ENCODE assay signal across 27 mouse cellular contexts in the genomic region with DNA sequence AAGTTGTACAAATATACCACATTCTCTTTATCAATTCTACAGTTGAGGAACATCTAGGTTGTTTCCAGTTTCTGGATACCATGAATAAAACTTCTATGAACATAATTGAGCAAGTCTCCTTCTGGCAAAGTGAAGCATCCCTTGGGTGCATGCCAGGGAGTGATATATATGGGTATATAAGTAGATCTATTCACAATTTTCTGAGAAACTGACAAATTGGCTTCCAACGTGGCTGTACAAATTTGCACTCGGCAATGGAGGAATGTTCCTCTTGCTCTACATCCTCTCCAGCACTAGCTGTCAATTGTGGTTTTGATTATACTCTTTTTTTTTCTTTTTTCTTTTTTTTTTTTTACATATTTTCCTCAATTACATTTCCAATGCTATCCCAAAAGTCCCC.
DNase-seq lines count a peak whose midpoint lies in the region; ATAC-seq and TF ChIP-seq lines count a peak whose summit lies in the region.
"Had no signal": no experiment of that assay in that cellular context is flagged by ENCODE, and none has a peak within 500 bp of the region (broad histone marks: within the 10 kb centered on the region; RNA-seq: fewer than 3 reads in every experiment).

No protein-coding gene starts in this region.

- no peak overlapping the region for H3K9ac ChIP-seq in forebrain, postnatal 0 days
- H3K9ac ChIP-seq in forebrain, embryonic 16.5 days (replicated peaks; ENCODE audit: low read depth, low read length): no peak overlapping the region
- H3K9ac ChIP-seq in midbrain, embryonic 11.5 days (ENCODE audit: low read length): no peak overlapping the region
- no peak overlapping the region for H3K9ac ChIP-seq in midbrain, embryonic 13.5 days (replicated peaks)
- H3K9ac ChIP-seq: forebrain, embryonic 13.5 days; heart, embryonic 12.5 days; heart, embryonic 15.5 days; hindbrain, embryonic 13.5 days had no signal

- no peaks in the 10 kb centered on the region for H3K27me3 ChIP-seq in forebrain, postnatal 0 days (ENCODE audit: insufficient read depth, low read length)
- H3K27me3 ChIP-seq in forebrain, embryonic 16.5 days (replicated peaks; ENCODE audit: control insufficient read depth, insufficient read depth, low read length): no peaks in the 10 kb centered on the region
- H3K27me3 ChIP-seq in midbrain, embryonic 11.5 days (ENCODE audit: control insufficient read depth, insufficient read depth, low read length): no peaks in the 10 kb centered on the region
- no peaks in the 10 kb centered on the region for H3K27me3 ChIP-seq in midbrain, embryonic 13.5 days
- H3K27me3 ChIP-seq: forebrain, embryonic 13.5 days; heart, embryonic 12.5 days; heart, embryonic 15.5 days; hindbrain, embryonic 13.5 days; Patski had no signal

- H3K4me1 ChIP-seq in forebrain, postnatal 0 days (ENCODE audit: insufficient read depth): no peaks in the 10 kb centered on the region
- no peaks in the 10 kb centered on the region for H3K4me1 ChIP-seq in forebrain, embryonic 16.5 days (replicated peaks; ENCODE audit: control insufficient read depth, insufficient read depth, low read length)
- H3K4me1 ChIP-seq in midbrain, embryonic 11.5 days (ENCODE audit: control insufficient read depth, insufficient read depth, low read length): no peaks in the 10 kb centered on the region
- no peaks in the 10 kb centered on the region for H3K4me1 ChIP-seq in midbrain, embryonic 13.5 days (replicated peaks)
- H3K4me1 ChIP-seq: forebrain, embryonic 10.5 days; forebrain, embryonic 13.5 days; heart, embryonic 12.5 days; heart, embryonic 15.5 days; hindbrain, embryonic 10.5 days; hindbrain, embryonic 13.5 days had no signal

- 78% methylated on average over 2 of the region's 2 CpGs for WGBS in forebrain, postnatal 0 days
- WGBS in forebrain, embryonic 16.5 days: 89% methylated on average over 2 of the region's 2 CpGs
- 88% methylated on average over 2 of the region's 2 CpGs for WGBS in midbrain, embryonic 11.5 days
- 91% methylated on average over 2 of the region's 2 CpGs for WGBS in midbrain, embryonic 13.5 days

- DNase-seq in forebrain, postnatal 0 days: peak; percentile 37
- peak; percentile 3 for DNase-seq in right cerebral cortex, adult 18-20 months
- DNase-seq in right cerebral cortex, postnatal 25 days: no peak
- peak; percentile 3 for DNase-seq in brain, embryonic 18.5 days (ENCODE audit: low read depth, low spot score)
- peak; percentile 16 for DNase-seq in telencephalon, adult 2 months (ENCODE audit: low read depth, low spot score)
- DNase-seq in midbrain, embryonic 11.5 days (ENCODE audit: low spot score, missing footprints): no peak
- DNase-seq: adrenal gland, postnatal 10 days; adrenal gland, postnatal 36 days; cerebellum, adult 11-12 months; cerebellum, adult 8-10 months; cerebellum, postnatal 10 days; cerebellum, postnatal 36 days; gastrocnemius, adult 2 months; gastrocnemius, postnatal 14 days; heart, adult 18-20 months; heart, postnatal 10 days; heart, postnatal 36 days had no signal

- H3K9me3 ChIP-seq in forebrain, postnatal 0 days (ENCODE audit: low read length): no peaks in the 10 kb centered on the region
- H3K9me3 ChIP-seq in forebrain, embryonic 16.5 days (ENCODE audit: control insufficient read depth, low read length): no peaks in the 10 kb centered on the region
- H3K9me3 ChIP-seq in midbrain, embryonic 11.5 days (ENCODE audit: control insufficient read depth, low read length): no peaks in the 10 kb centered on the region
- no peaks in the 10 kb centered on the region for H3K9me3 ChIP-seq in midbrain, embryonic 13.5 days
- H3K9me3 ChIP-seq: forebrain, embryonic 10.5 days; forebrain, embryonic 13.5 days; heart, embryonic 15.5 days; hindbrain, embryonic 10.5 days; hindbrain, embryonic 13.5 days had no signal

- ATAC-seq in forebrain, postnatal 0 days: no peak
- no peak for ATAC-seq in forebrain, embryonic 16.5 days
- no peak for ATAC-seq in midbrain, embryonic 11.5 days (ENCODE audit: low FRiP score)
- ATAC-seq in midbrain, embryonic 13.5 days: no peak
- ATAC-seq: forebrain, embryonic 13.5 days; hindbrain, embryonic 16.5 days; Patski had no signal

- H3K4me3 ChIP-seq in forebrain, postnatal 0 days (ENCODE audit: low read depth, low read length): no peak overlapping the region
- H3K4me3 ChIP-seq in forebrain, embryonic 16.5 days (replicated peaks; ENCODE audit: low read length): no peak overlapping the region
- no peak overlapping the region for H3K4me3 ChIP-seq in midbrain, embryonic 11.5 days (ENCODE audit: low read depth, low read length)
- no peak overlapping the region for H3K4me3 ChIP-seq in midbrain, embryonic 13.5 days (replicated peaks)
- H3K4me3 ChIP-seq: forebrain, embryonic 10.5 days; forebrain, embryonic 13.5 days; gastrocnemius, adult 2 months; heart, embryonic 12.5 days; heart, embryonic 15.5 days; hindbrain, embryonic 10.5 days; hindbrain, embryonic 13.5 days had no signal

- no peak for TF ChIP-seq CTCF in forebrain, postnatal 0 days (IDR thresholded peaks at IDR 0.05; ENCODE audit: low read depth)

- no peak overlapping the region for H3K27ac ChIP-seq in forebrain, postnatal 0 days (ENCODE audit: low read depth, low read length)
- no peak overlapping the region for H3K27ac ChIP-seq in forebrain, embryonic 16.5 days (ENCODE audit: low read length)
- H3K27ac ChIP-seq in midbrain, embryonic 11.5 days (ENCODE audit: low read depth, low read length): no peak overlapping the region
- H3K27ac ChIP-seq in midbrain, embryonic 13.5 days: no peak overlapping the region
- H3K27ac ChIP-seq: forebrain, embryonic 10.5 days; forebrain, embryonic 13.5 days; gastrocnemius, adult 2 months; heart, embryonic 15.5 days; hindbrain, embryonic 10.5 days; hindbrain, embryonic 13.5 days had no signal

- no peaks in the 10 kb centered on the region for H3K36me3 ChIP-seq in forebrain, postnatal 0 days (ENCODE audit: insufficient read depth)
- H3K36me3 ChIP-seq in forebrain, embryonic 16.5 days (ENCODE audit: control insufficient read depth, insufficient read depth): no peaks in the 10 kb centered on the region
- H3K36me3 ChIP-seq in midbrain, embryonic 11.5 days (ENCODE audit: control insufficient read depth, insufficient read depth, low read length): no peaks in the 10 kb centered on the region
- H3K36me3 ChIP-seq in midbrain, embryonic 13.5 days: no peaks in the 10 kb centered on the region
- H3K36me3 ChIP-seq: forebrain, embryonic 10.5 days; heart, embryonic 12.5 days; heart, embryonic 15.5 days; hindbrain, embryonic 10.5 days; hindbrain, embryonic 13.5 days had no signal

- no peak overlapping the region for H3K4me2 ChIP-seq in forebrain, postnatal 0 days (ENCODE audit: low read depth)
- no peak overlapping the region for H3K4me2 ChIP-seq in forebrain, embryonic 16.5 days (ENCODE audit: low read length)
- H3K4me2 ChIP-seq in midbrain, embryonic 11.5 days: no peak overlapping the region
- no peak overlapping the region for H3K4me2 ChIP-seq in midbrain, embryonic 13.5 days (replicated peaks)
- H3K4me2 ChIP-seq: forebrain, embryonic 13.5 days; heart, embryonic 12.5 days; heart, embryonic 15.5 days; hindbrain, embryonic 13.5 days had no signal

Comparison
In these comparisons a context has a peak if more than half of its experiments do, and no peak if none do; other contexts are left out.
1. DNase-seq: peak in forebrain, postnatal 0 days (single experiment), right cerebral cortex, adult 18-20 months (single experiment), brain, embryonic 18.5 days (single experiment) and telencephalon, adult 2 months (single experiment); none in right cerebral cortex, postnatal 25 days (single experiment) and midbrain, embryonic 11.5 days (single experiment).